Mouse (Mus musculus): ENCODE data around the gene Lrrc61. TPM values are rescaled to one million over a fixed set of nuclear protein-coding genes. Genes with fewer than 3 reads are reported as not detected.

Lrrc61 gene
- total RNA-seq, 2 experiments from 2014 or later, result 16.7 to 26.6 TPM

DNA sequence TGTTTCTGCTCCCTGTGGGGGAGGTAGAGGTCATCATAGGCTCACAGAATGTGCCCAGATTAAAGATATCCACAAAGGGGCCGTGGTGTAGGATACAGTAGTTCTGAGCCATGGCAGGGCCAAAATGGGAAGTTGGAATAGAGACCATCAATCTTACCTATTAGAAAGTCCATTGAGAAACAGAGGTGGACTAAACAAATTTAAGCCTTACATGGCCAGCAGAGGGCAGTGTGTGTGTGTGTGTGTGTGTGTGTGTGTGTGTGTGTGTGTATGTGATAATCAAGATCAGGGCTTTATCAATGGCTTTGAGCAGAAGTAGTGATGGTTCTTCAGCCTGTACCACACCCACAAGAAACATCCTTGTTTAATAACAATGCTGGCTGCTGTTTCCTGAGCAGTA is 8.3 kb upstream of the Lrrc61 start:
- intact Hi-C loops (cut with DNase I), result loop anchor here (2.0 kb wide), 2 partner anchors 37 to 97 kb away; no protein-coding TSS in a partner anchor
- peak; percentile 52 to 57 for DNase-seq

GRCm38 (mm10) chr6:48546858-48547257 is 7.7 kb upstream of the Lrrc61 start:
- no peak for DNase-seq

DNA sequence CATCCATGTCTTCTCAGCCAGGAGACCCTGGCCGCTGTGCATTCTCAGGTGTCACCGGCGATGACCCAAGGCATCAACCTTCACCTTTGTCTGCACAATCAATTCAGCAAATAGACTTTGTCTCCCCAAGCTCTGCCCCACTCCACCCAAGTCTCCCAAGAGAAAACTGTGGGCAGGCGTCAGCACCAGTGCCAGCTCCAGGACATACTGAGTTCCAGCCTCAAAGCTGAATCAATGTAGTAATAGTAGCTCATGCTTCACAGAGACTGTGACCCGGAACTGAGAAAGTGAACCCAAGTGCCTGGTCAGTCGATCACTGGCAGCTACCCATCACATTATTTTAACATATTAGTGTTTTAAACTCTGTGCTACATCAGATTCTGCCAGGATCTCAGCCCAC is 6.3 kb upstream of the Lrrc61 start:
- intact Hi-C loops (cut with DNase I), result no loop called here

More at GRCm38 (mm10) chr6:48546858-48547257, 7.7 kb upstream of the Lrrc61 start:
- intact Hi-C loops (cut with DNase I), result loop anchor here (2.0 kb wide), 2 partner anchors 36 to 96 kb away; no protein-coding TSS in a partner anchor

GRCm38 (mm10) chr6:48552918-48553317 is 1.7 kb upstream of the Lrrc61 start:
- intact Hi-C loops (cut with DNase I), result no loop called here
- no peak for DNase-seq

More for the DNA sequence above, 6.3 kb upstream of the Lrrc61 start:
- no peak for DNase-seq

DNA sequence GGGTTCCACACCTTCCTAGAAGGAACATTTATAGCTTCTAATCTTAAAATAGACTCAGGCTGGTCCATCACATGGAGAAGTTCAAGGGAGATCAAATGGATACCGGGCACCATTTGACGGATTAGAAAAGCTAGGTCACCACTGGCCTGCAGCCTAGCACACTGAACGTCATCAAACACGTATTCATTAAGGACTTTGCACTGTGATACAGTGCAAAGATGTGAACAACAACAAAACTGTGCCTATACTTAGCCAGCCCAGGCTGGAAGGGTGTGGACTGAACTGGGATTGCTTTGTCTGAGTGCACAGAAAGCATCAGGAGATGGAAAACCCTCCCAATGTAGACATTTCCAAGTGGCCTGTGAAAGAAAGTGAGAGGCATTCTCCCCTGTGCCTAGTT is 777 bp upstream of the Lrrc61 start:
- intact Hi-C loops (cut with DNase I), result loop anchor here (2.0 kb wide), 1 partner anchor 19 kb away; the partner anchor contains the start of gene Rarres2
- no peak for DNase-seq

GRCm38 (mm10) chr6:48555104-48555890 is 701 bp downstream of the Lrrc61 start:
- intact Hi-C loops (cut with DNase I), result loop anchor here (2.0 kb wide), 1 partner anchor 18 kb away; the partner anchor contains the start of gene Rarres2
- DNase-seq, result peak in 1 of 2 experiments; percentile 43

DNA sequence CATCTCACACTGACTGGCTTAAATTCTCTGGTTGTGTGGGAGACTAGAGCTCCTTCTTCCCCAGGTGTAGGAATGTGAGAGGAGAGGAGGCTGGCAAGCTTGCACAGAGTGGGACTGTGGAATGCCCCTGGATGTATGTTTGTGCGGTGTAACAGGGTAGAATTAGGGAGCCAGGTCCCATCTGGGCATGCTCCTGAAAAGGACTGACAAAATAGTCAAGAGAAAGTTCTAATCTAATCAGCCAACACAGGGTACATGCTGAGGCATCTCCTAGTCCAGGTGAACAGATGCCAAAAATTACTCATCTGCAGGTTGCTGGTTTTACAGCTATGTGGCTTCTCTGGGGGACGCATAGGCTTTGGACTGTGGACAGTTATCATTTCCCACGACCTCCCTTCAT is 1.4 kb downstream of the Lrrc61 start:
- DNase-seq, result no peak
- intact Hi-C loops (cut with DNase I), result loop anchor here (2.0 kb wide), 1 partner anchor 17 kb away; the partner anchor contains the start of gene Rarres2

- no peak for DNase-seq
- intact Hi-C loops (cut with DNase I), result no loop called here
Measured at GRCm38 (mm10) chr6:48565693-48566310, 11.2 kb downstream of the Lrrc61 start.

DNA sequence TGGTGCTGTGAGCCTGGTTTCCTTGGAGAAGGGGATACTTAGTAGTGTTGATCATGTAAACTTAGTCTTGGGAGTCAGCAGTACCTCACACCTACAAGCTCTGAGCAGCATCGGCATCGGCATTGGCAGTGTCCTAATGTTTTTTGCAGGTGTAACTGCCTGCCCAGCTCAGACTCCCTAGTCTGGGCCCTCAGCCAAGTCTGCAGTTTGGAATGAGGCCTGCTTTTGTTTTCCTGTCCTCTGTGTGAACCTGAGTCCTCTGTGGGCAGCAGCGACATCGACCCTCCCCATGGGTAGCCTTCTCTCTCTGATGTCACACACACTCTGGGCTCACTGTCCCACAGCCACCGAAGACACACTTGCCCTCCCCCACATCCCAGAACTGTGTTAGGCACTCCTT is 11.7 kb downstream of the Lrrc61 start:
- DNase-seq, result peak; percentile 64 to 73
- intact Hi-C loops (cut with DNase I), result no loop called here

DNA sequence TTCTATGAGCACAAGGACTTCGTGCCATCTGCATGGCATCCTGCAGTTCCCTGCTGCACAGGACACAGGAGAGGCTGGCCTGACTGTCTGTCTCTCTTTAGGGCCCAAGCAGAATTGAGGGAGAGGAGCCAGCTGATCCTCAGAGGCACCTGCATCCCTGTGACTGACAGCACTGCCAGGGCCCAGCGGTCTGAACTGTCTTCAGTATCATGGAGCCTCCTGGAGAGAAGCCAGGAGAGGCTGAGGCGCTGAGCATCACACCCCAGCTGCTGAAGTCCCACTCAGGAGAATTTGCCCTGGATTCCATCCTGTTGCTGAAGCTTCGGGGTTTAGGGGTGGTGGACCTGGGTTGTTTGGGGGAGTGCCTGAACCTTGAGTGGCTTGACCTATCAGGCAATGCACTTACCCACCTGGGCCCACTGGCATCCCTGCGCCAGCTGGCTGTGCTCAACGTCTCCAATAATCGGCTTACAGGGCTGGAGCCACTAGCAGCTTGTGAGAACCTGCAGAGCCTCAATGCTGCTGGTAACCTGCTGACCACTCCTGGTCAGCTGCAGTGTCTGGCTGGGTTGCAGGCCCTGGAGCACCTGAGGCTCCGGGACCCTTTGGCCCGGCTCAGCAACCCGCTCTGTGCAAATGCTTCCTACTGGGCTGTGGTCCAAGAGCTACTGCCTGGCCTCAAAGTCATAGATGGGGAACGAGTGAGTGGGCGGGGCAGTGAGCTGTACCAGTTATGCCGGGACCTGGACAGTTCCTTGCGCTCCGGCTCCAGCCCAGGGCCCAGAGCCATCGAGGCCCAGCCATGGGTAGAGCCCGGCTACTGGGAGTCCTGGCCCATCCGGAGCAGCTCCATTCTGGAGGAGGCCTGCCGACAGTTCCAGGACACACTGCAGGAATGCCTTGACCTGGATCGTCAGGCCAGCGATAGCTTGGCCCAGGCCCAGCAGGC is 13.7 kb downstream of the Lrrc61 start:
- intact Hi-C loops (cut with DNase I), result no loop called here
- peak; percentile 57 to 67 for DNase-seq

DNA sequence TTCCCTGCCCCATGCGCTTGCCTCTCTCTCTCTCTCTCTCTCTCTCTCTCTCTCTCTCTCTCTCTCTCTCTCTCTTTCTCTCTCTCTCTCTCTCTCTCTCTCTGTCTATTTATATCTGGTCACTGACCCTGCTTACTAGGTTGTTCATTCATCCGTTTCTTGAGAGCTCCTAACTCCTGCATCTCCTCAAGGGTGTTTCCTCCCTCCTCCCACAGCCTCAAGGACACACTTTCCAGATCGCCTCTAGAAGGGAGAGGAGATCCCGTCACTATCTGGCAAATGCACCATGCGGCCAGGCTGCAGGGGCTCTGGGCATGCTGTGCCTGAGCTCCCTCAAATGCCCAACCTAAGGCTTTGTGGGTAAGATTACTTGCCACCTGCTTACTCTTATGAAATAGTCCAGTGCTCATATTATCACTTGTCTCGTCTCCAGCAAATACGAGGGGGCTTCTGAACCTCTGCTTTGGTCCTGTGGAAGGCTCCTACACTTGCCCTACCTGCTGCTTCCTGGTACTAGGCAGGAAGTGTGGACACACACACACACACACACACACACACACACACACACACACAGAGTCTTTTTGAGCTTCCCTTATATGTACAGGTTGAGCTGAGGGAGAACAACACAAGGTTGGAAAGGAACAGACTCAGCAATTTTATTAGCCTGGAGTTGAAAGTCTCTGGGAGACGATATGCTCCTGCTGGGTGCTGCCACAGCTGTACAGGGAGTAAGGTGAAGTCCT is 14.6 kb downstream of the Lrrc61 start:
- no peak for DNase-seq
- intact Hi-C loops (cut with DNase I), result no loop called here

DNA sequence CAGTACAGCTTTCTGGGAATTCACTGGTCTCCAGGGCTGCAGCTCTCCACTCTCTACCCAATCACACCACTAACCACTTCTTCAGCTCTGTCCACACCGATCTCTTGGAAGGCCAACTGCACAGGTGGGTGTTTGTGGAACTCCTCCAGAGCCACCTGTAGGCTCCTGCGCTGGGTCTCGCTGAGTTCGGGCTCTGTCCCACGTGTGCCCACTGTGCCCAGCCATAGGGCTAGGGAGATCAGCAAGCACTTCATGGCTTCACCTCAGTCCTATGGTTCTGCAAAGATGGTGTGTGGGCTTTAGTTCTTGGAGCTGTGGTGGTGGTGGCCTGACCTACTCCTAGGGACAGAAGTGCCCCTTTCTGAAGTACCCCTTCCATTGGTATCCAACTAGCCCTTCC is 17.4 kb downstream of the Lrrc61 start:
- DNase-seq, result no peak
- intact Hi-C loops (cut with DNase I), result loop anchor here (2.0 kb wide), 1 partner anchor 17 kb away; the partner anchor contains the start of gene Lrrc61

DNA sequence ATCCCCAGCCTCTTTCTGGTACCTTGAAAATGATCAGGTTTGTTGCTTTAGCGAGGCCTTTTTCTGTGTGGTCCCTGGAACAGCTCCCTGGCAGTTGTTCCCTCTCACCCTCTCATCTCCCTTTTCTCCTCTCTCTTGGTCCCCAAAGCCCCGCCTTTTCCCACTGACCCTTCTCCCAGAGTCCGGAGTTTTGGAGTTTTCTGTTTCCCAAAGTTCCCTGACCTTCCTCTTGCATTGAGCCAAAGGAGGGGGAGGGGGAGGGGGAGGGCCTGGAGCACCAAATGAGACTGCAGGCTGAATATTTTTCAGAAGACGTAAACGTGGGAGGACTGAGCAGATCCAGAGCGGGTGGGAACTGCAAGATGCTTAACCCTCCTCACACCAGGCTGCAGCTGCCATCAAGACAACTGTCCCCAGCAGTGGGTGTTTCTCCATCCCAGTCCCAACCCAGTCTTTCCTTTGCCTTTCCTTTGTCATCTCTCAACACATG is 18.0 kb downstream of the Lrrc61 start, which contains the start of gene Rarres2:
Rarres2 (minus strand) TSS at position 218 of the 490 bp plus-strand sequence.
- DNase-seq, result peak; percentile 51 to 64
- intact Hi-C loops (cut with DNase I), result loop anchor here (2.0 kb wide), 1 partner anchor 18 kb away; the partner anchor contains the start of gene Lrrc61

DNA sequence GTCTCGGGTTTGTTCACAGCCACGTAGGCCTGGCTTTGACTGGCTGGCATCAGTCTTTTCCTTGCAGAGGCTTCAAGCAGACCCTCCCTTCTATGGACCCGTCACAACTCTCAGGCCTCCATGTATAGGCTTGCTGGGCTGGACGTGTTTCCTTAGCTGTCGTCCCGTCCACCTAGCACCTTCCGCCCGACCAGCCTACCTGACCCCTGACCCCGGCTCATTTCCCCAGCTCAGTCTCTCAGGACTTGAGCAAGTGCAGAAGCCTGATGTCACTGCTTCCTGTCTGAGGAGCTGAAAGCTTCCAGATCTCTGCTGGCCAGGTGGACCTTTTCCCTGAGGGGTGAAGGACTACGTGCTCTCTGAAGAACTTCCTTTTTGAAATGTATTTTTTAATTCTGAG is 18.7 kb downstream of the Lrrc61 start:
- DNase-seq, result peak; percentile 47 to 49

DNA sequence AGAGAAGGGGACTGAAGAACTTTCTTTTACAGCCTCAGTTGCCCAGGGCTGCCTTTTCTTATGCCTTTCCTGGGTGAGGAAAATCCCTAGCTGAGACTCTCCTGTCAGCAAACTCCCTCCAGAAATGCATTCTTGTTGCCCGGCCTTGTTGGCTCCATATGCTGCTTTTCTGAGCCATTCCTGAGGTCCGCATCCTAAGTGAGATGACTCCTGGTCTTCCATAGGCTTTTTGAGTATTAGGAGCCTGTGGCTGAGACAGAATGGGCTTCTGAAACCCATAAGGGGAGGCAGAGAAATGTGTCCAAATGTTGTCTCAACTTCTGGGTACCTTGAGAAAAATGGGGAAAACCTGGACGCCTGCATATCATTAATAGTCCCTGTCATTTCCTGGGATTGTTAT is 19.4 kb downstream of the Lrrc61 start:
- no peak for DNase-seq
- intact Hi-C loops (cut with DNase I), result loop anchor here (2.0 kb wide), 1 partner anchor 19 kb away; the partner anchor contains the start of gene Lrrc61

More for the DNA sequence above, 18.7 kb downstream of the Lrrc61 start:
- intact Hi-C loops (cut with DNase I), result loop anchor here (2.0 kb wide), 1 partner anchor 18 kb away; the partner anchor contains the start of gene Lrrc61

GRCm38 (mm10) chr6:48578736-48579135 is 24.1 kb downstream of the Lrrc61 start:
- no peak for DNase-seq
- intact Hi-C loops (cut with DNase I), result no loop called here

DNA sequence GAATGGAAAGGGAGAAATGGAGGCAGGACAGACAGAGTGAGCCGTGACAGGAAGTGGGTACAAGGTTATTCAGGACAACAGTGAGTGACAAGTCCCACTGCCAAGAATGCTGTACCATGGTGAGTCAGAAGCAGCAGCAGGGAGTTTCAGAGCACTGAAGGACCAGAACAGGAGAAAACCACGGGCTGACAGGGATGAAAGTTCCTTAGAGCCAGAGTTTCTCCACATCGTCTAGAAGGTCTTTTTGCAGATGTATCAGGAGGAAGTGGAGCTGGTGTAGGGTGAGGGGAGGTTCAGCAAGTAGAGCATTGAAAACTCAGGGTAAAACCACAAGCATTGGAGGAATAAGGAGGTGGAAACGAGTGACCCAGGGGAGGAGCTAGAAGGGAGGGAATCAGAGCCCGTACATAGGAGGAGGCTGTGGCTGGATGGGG is 24.6 kb downstream of the Lrrc61 start:
- intact Hi-C loops (cut with DNase I), result no loop called here
- peak in 1 of 2 experiments; percentile 47 for DNase-seq

DNA sequence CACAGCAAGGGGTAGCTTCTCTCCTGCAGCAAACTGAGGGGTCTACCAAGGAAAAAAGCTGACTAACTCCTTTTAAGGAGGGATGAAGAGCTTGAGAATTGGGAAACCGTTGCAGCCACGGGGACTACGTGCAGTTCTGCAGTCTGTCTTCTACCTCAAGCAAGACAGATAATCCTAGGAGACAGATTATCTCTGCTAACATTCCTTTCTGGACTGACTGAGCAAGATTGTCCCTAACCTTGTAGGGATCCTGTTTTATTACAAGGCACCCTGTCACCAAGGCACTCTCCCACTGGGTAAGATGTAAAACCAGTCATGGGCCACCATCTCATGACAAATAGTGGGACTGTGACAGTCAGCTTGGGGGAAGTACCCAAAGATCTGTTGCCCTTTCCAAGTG is 26.7 kb downstream of the Lrrc61 start:
- DNase-seq, result no peak
- intact Hi-C loops (cut with DNase I), result loop anchor here (5.0 kb wide), 1 partner anchor 191 kb away; the partner anchor contains the start of gene Gimap3

DNA sequence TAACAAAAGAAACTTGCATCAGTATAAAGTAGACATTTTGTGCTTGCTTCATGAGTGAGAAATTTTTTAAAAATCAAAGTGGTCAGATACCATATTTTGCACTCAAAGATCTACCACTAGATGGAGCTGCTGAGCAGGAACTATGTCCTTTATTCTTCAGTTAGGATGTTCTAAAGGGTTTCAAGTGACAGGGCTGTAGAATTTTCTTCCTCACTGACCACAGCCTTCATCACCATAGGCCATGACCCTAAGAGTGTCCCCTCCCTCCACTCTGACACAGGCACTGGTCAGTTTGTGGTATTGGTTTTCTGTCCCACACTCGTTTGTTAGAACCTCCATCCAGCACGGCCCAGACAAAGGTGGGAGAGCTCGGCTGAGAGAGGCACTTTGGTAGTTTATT is 27.4 kb downstream of the Lrrc61 start:
- no peak for DNase-seq
- intact Hi-C loops (cut with DNase I), result loop anchor here (2.0 to 5.0 kb wide), 4 partner anchors 35 to 190 kb away; partner anchors contain the start of gene Gimap3

All from heart, postnatal 36 days (tissue).